Mouse (Mus musculus) cerebellum, adult 2 months (tissue): ENCODE results near the gene Polr2h. TPM values are rescaled to one million over a fixed set of nuclear protein-coding genes. Genes with fewer than 3 reads are reported as not detected.

ENCODE experiments used
- DNase-seq, 2 experiments: peaks; one replicate each; pipeline ENCODE4 v3.0.0; 2021
- H3K27ac ChIP-seq: fragments of 200-500 bp; 2 replicates; pipeline ENCODE4 v1.5.1; 2012; ENCODE audit warnings: low read length, control low read depth, inconsistent platforms; ENCODE audit not compliant: insufficient read depth
- H3K27me3 ChIP-seq: fragments of 200-500 bp; 2 replicates; pipeline ENCODE4 v1.6.1; 2012; ENCODE audit warnings: inconsistent platforms, mild to moderate bottlenecking, low read length, moderate library complexity; ENCODE audit not compliant: control insufficient read depth, insufficient read depth
- H3K4me1 ChIP-seq: fragments of 200-500 bp; 2 replicates; pipeline ENCODE4 v1.6.1; 2011; ENCODE audit warnings: low read length; ENCODE audit not compliant: control insufficient read depth, insufficient read depth
- H3K4me3 ChIP-seq: fragments of 200-500 bp; replicated peaks from 2 replicates; pipeline ENCODE3; 2011; ENCODE audit warnings: mild to moderate bottlenecking, low read depth, low read length, control low read depth; ENCODE audit not compliant: insufficient read depth
- CTCF ChIP-seq: fragments of 200-500 bp; IDR thresholded peaks from 2 replicates; pipeline ENCODE4 v1.5.1; 2011; ENCODE audit warnings: low read depth, mild to moderate bottlenecking, control low read depth, low read length, moderate library complexity, borderline replicate concordance; ENCODE audit not compliant: insufficient read depth
- POLR2A ChIP-seq: fragments of 200-500 bp; IDR thresholded peaks from 2 replicates; pipeline ENCODE4 v1.6.1; 2011; ENCODE audit warnings: low read length, control low read depth, borderline replicate concordance; ENCODE audit not compliant: insufficient read depth
- WGBS: fragments of 180-500 bp; shearing (Covaris S2); methylation state at CpG from one replicate; pipeline ENCODE4 v1.1.7; 2018; 5-methylcytosine and 5-hydroxymethylcytosine counted together
- polyA plus RNA-seq: library from polyadenylated mRNA; depleted of rRNA; stranded (reverse); fragments of >200 nt; gene quantifications from 2 replicates; pipeline ENCODE4 v1.2.3, GENCODE M21; 2012

Polr2h gene
- polyA plus RNA-seq, 1 experiment, result 41.2 TPM

DNA sequence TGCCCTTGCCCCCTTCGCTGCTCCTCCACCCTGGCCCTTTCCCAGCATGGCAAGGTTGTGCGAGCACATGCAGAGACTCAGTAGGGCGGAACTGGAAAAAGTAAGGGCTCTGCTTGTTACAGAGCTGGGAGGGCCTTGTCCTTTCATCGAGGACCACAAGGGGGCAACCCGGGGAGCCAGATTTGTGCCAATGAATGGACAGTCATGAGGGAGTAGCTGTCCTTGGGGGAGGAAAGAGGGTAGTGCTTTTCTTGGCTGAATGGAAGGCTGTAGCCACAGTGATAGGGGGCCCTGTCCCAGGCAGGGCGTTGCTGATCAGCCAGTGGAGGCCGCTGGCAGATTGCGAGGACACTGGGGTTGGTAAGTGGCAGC is 15.0 kb upstream of the Polr2h start:
- H3K4me1 ChIP-seq, result peaks cover 49% of the 10 kb centered on the region
- peak; percentile 66 to 67 for DNase-seq
- 18% methylated on average over 8 of the region's 8 CpGs for WGBS
- H3K4me3 ChIP-seq, result no peak overlapping the region
- TF ChIP-seq POLR2A (0 out of 2 replicates have a peak, but pooled peaks have one; percentile 2), CTCF (peak; percentile 57; the same call in 1 of the 2 replicates)
- H3K27me3 ChIP-seq, result no peaks in the 10 kb centered on the region
- no peak overlapping the region for H3K27ac ChIP-seq

DNA sequence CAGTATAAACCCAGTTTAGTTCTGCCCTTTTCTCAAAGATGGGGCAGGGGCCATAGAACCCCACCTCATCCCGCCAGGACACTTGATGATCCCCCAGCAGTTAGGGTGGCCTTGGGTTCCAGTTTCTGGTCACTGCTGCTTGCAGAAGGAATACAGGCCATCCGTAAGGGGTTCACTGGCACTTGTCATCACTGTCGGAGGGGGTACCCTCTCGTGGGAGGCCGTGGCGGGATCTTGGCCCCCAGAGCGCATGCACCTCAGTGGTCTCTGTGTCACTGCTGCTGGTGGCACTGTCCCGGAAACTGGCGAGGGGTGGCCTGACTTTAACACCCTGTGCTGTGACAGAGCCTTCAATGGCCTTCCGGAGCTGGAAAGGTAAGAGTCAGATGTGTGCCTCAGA is 14.4 kb upstream of the Polr2h start:
- no peak overlapping the region for H3K4me3 ChIP-seq
- no peak for DNase-seq
- TF ChIP-seq CTCF (no peak), POLR2A (0 out of 2 replicates have a peak, but pooled peaks have one; percentile 2)
- WGBS, result 91% methylated on average over 10 of the region's 10 CpGs
- no peaks in the 10 kb centered on the region for H3K27me3 ChIP-seq
- H3K4me1 ChIP-seq, result peaks cover 50% of the 10 kb centered on the region
- no peak overlapping the region for H3K27ac ChIP-seq

DNA sequence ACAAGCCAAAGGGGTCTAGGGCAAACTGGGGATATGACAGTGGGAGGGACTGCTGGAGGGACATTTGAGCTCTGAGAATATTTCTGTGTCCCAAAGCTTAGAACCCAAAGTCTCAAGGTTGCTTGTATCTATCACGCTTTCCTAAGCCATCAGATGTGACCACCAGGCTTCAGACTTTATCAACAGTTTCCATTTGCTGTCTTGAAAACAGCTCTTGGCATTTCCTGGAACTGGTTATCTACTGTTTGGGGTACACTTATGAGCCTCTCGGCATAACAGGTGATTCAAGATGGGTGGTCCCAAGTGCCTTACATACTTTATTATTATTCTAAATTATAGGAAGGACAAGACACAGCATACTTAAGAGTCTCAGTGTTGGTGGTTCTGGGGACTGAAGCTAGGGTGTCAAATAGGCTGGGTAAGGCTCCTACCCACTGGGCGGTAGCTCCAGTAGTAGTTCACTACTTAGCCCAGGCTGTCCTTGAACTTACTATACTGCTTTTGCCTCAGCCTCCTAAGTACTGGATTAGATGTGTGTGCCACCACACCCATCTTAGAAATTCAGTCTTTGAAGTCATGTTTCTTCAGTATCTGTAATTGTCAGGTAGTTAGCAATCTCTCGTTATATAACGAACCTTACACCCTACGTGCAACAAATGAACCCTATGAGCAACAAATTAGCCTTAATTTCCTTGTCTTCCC is 13.6 kb upstream of the Polr2h start:
- no peak for TF ChIP-seq CTCF
- TF ChIP-seq POLR2A, result no peak
- no peak for DNase-seq
- H3K27ac ChIP-seq, result no peak overlapping the region
- 93% methylated on average over 6 of the region's 6 CpGs for WGBS
- no peaks in the 10 kb centered on the region for H3K27me3 ChIP-seq
- H3K4me1 ChIP-seq, result peaks cover 44% of the 10 kb centered on the region
- H3K4me3 ChIP-seq, result no peak overlapping the region

DNA sequence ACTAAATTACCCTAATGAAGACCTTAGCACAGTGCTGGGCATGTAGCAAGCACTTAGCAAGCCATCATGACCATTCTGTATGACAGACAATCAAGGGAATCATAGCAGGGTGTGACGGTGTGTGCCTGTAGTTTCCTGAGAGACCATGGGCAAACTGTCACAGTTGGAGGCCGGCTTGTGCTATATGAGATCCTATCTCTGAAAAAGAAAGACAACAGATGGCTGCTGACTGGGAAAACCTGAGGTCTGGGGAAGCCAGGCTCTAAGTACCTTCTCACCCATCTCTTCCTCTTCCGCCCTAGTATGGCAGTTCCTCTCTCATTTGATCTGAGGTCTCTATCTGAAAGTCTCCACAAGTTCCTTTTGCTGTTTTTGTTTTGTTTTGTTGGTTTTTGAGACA is 11.7 kb upstream of the Polr2h start:
- no peak overlapping the region for H3K4me3 ChIP-seq
- TF ChIP-seq POLR2A, result no peak
- TF ChIP-seq CTCF, result no peak
- DNase-seq, result peak; percentile 51 to 70
- no peaks in the 10 kb centered on the region for H3K27me3 ChIP-seq
- peak overlapping the region; percentile 34; the same call in 1 of the 2 replicates for H3K27ac ChIP-seq
- peaks cover 30% of the 10 kb centered on the region for H3K4me1 ChIP-seq
- 16% methylated on average over 3 of the region's 3 CpGs for WGBS

DNA sequence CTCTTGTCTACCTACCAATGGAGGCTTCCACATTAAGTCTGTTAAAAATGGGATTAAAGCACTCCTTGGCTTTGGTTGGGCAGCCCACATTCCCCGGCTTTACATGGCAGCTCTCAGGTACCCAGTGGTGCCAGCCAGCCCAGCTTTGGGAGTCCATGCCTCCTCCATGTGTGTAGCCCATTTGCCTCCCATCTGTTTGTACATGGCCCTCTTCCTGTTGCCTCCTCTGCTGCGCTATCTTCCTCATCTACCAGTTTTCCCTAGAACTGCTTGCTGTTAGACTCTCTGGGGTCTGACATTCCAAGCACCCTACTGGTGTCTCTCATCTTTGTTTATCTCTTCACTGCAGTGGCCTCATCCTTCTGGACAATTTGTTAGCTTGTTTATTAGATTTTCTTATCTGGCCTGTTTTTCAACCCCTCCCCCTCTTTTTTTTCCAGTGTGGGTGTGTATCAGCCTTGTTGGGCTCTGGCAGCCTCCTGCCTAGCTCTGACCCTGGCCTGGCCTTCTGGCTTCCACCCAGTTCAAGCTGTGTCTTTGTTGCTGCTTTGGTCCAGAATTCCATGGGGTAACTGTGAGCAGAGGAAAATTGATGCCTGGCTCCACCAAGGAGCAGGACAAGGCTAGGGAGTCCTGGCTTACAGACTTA is 10.9 kb upstream of the Polr2h start:
- Histone ChIP-seq H3K4me3 (no peak overlapping the region), H3K4me1 (peaks cover 26% of the 10 kb centered on the region), H3K27ac (no peak overlapping the region), H3K27me3 (no peaks in the 10 kb centered on the region)
- no peak for TF ChIP-seq POLR2A
- no peak for TF ChIP-seq CTCF
- WGBS, result 56% methylated on average over 2 of the region's 2 CpGs
- DNase-seq, result peak; percentile 41 to 51

DNA sequence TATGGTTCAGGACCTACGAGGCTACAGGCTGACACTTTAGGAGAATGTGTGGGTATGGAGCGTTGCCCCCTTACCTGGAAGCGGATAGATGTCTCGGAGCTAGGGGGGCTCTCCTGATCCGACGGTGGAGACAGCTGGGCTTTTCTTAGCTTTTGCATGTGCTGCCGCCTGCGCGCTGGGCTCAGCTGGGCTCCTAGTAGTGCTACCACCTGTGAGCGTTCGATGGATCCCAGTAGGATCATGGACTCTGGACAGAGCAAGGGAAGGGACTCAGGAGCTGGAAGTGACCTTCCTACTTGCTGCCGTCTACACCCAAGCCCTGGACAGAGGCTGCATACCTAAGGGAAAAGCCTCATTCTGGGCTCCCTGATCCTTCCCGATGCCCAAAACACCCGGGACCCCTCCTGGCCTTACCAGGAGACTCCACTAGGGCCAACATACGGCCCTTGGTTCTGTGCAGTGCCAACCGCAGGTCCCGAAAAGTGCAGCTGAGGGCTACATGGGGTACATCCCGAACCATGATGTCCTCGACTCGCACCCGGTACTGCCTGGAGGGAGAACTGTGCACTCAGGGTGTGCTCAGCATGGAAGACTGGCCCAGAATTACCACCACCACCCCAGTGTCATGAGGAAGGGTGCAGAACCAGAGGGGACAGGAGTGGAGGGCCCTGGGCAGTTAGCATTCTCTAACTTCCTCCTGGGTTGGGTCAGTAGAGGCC is 9.1 kb upstream of the Polr2h start:
- TF ChIP-seq CTCF (no peak), POLR2A (no peak)
- WGBS, result 92% methylated on average over 21 of the region's 21 CpGs
- Histone ChIP-seq H3K4me3 (no peak overlapping the region), H3K27me3 (no peaks in the 10 kb centered on the region), H3K4me1 (peaks cover 20% of the 10 kb centered on the region), H3K27ac (no peak overlapping the region)
- no peak for DNase-seq

DNA sequence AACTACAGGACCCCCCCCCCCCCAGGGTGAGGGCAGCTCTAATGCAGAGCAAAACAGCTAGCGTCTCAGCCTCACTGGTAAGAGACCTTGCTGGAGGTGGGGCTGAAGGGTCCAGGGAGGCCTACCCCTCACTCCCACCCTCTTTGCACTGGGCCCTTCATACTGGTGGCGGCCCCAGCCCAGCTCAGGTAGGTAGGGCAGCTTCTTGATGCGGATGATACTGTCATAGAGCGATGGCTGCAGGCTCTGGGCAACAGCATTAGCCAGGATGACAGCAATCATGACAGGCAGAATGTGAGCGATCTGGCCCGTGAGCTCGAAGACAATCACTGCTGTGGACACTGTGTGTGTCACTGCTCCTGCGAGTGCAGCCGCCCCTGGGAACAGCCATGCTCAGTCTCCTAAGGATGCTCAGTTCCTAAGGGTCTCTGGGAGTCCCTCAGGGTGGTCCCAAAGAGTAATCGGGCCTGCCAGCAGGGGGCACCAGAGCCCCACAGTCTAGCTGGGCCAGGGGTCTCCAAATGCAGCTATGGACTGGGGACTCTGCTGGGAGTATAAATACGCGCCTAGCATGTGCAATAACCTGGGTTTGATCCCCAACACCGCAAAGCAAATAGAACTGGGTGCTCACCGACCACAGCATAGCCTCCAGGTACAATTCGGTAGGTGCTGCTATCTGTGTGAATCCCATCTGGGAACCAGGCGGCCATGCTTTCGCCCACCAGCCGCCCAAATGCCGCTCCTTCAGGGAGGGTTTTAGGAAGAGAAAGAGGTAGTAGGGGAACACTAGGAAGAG is 8.3 kb upstream of the Polr2h start:
- H3K27ac ChIP-seq, result no peak overlapping the region
- 77% methylated on average over 19 of the region's 19 CpGs for WGBS
- peaks cover 22% of the 10 kb centered on the region for H3K4me1 ChIP-seq
- no peaks in the 10 kb centered on the region for H3K27me3 ChIP-seq
- H3K4me3 ChIP-seq, result no peak overlapping the region
- TF ChIP-seq POLR2A (no peak), CTCF (peak; percentile 48; the same call in 1 of the 2 replicates)
- peak in 1 of 2 experiments; percentile 46 for DNase-seq
